Mouse (Mus musculus) kidney, embryonic 14.5 days (tissue): ENCODE measurements around the gene Carnmt1. TPM values are rescaled to one million over a fixed set of nuclear protein-coding genes. Genes with fewer than 3 reads are reported as not detected.
A peak's percentile ranks its signal among the peaks of the same experiment; 100 is the strongest.

Experiments
- ATAC-seq: fragments of 200-750 bp; cut with Nextera tagmentation; 2 replicates; pipeline ENCODE4 v1.8.0; 2017; ENCODE audit warnings: moderate number of reproducible peaks, mild to moderate bottlenecking, moderate TSS enrichment, moderate library complexity; ENCODE audit not compliant: low FRiP score, low TSS enrichment
- H3K27ac ChIP-seq: fragments of 300-500 bp; sonication (generic); 2 replicates; pipeline ENCODE4 v1.5.1; 2014; ENCODE audit warnings: low read depth, mild to moderate bottlenecking, low read length, moderate library complexity, mixed read lengths
- H3K27me3 ChIP-seq: fragments of 300-500 bp; sonication (generic); 2 replicates; pipeline ENCODE4 v1.6.1; 2014; ENCODE audit warnings: mild to moderate bottlenecking, low read length; ENCODE audit not compliant: control insufficient read depth, insufficient read depth
- H3K36me3 ChIP-seq: fragments of 300-500 bp; sonication (generic); 2 replicates; pipeline ENCODE4 v1.6.1; 2014; ENCODE audit warnings: low read length, mixed read lengths; ENCODE audit not compliant: control insufficient read depth, insufficient read depth
- H3K4me1 ChIP-seq: fragments of 300-500 bp; sonication (generic); 2 replicates; pipeline ENCODE4 v1.6.1; 2014; ENCODE audit warnings: low read length, mixed read lengths; ENCODE audit not compliant: control insufficient read depth, insufficient read depth
- H3K4me2 ChIP-seq: fragments of 300-500 bp; sonication (generic); replicated peaks from 2 replicates; pipeline ENCODE4 v1.6.1; 2014; ENCODE audit warnings: low read depth, mild to moderate bottlenecking, low read length
- H3K4me3 ChIP-seq: fragments of 300-500 bp; sonication (generic); 2 replicates; pipeline ENCODE4 v1.5.1; 2014; ENCODE audit warnings: mild to moderate bottlenecking, low read length
- H3K9ac ChIP-seq: fragments of 300-500 bp; sonication (generic); 2 replicates; pipeline ENCODE4 v1.6.1; 2014; ENCODE audit warnings: low read depth, mild to moderate bottlenecking, low read length, moderate library complexity
- H3K9me3 ChIP-seq: fragments of 300-500 bp; sonication (generic); 2 replicates; pipeline ENCODE4 v1.6.1; 2016; ENCODE audit warnings: low read length; ENCODE audit not compliant: control insufficient read depth
- WGBS: fragments of 180-500 bp; shearing (Covaris S2); extraction: QIAGEN DNeasy Blood & Tissue Kit; methylation state at CpG from one replicate; pipeline ENCODE4 v1.1.7; 2014; 5-methylcytosine and 5-hydroxymethylcytosine counted together
- polyA plus RNA-seq: library from polyadenylated mRNA; unstranded; fragments of >200 nt; fragmentation: Nextera tagmentation; extraction: Ambion mirVana; gene quantifications from 2 replicates; pipeline ENCODE4 v1.2.1, GENCODE M21; 2014

Gene Carnmt1
- polyA plus RNA-seq, 1 experiment from 2014 or later, result 44.8 TPM

DNA sequence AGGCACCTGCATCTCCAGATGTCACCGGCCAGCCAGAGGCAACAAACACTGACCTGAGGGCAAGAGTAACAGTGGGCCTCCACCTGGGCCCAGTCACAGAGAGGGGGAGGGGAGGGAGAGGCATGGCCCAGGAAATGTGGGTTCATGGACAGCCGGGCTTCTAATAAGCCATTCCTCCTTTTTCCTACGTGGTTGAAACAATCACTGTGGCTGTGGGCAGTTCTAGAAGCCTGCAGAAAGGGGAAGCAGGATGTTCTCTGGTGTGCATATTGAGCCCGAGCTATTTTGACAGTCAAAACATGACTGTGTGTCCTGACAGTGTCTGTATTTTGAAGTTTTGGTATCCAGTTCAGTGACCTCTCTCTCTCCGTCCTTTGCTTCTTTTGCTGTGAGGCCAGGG, 31.6 kb upstream of the Carnmt1 start:
- 55% methylated on average over 5 of the region's 5 CpGs for WGBS
- H3K9ac ChIP-seq, result no peak overlapping the region

GRCm38 (mm10) chr19:18639552-18639951, 31.0 kb upstream of the Carnmt1 start:
- Histone ChIP-seq H3K4me2 (no peak overlapping the region), H3K4me3 (no peak overlapping the region), H3K27ac (no peak overlapping the region), H3K27me3 (no peaks in the 10 kb centered on the region), H3K9me3 (no peaks in the 10 kb centered on the region), H3K4me1 (no peaks in the 10 kb centered on the region), H3K9ac (no peak overlapping the region), H3K36me3 (no peaks in the 10 kb centered on the region)
- ATAC-seq, result no peak
- 33% methylated on average over 2 of the region's 2 CpGs for WGBS

More for the DNA sequence above, 31.6 kb upstream of the Carnmt1 start:
- Histone ChIP-seq H3K27me3 (no peaks in the 10 kb centered on the region), H3K36me3 (no peaks in the 10 kb centered on the region), H3K4me3 (no peak overlapping the region), H3K4me1 (no peaks in the 10 kb centered on the region), H3K4me2 (no peak overlapping the region), H3K9me3 (no peaks in the 10 kb centered on the region), H3K27ac (no peak overlapping the region)
- no peak for ATAC-seq

DNA sequence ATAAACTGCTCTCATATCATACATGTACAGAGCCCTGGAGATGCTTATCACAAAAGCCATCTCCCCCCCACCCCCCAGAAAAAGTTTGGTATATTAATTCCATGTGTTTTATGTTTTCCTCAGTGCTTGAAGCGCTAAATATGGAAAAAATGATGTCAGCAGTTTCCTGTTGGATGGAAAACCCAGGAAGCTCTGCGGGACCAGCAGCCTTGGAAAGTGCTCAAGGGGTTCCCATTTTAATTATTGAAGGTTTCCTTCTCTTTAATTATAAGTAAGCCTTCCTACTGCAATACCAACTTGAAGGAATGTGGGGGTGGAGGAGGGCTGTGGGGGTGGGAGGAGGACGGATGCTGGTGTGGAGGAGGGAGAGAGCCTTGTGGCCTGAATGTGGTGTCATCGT, 29.6 kb upstream of the Carnmt1 start:
- Histone ChIP-seq H3K4me1 (no peaks in the 10 kb centered on the region), H3K27ac (no peak overlapping the region), H3K4me3 (no peak overlapping the region), H3K36me3 (peaks cover 2% of the 10 kb centered on the region; the same call in 1 of the 2 replicates), H3K9ac (no peak overlapping the region), H3K9me3 (no peaks in the 10 kb centered on the region), H3K27me3 (no peaks in the 10 kb centered on the region), H3K4me2 (no peak overlapping the region)
- ATAC-seq, result no peak
- 52% methylated on average over 4 of the region's 4 CpGs for WGBS

DNA sequence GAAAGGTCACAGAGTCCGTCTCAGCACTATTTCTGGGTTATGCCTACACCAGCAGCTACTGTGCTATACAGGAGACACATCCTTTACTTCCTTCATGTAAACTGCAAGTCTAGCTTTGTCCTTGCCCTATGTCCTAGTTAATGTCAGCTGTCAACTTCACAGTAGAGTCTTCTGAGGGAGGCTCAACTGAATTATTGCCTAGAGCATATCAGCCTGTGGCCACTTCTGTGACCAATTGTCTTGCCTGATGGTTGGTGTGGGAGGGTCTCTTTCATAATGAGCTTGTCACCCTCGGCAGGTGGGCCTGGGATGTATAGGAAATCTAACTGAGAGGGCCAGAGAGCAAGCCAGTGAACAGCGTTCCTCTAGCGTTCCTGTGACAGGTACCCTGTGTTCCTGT, 27.2 kb upstream of the Carnmt1 start:
- Histone ChIP-seq H3K9ac (no peak overlapping the region), H3K36me3 (peaks cover 2% of the 10 kb centered on the region; the same call in 1 of the 2 replicates), H3K4me3 (no peak overlapping the region), H3K27me3 (no peaks in the 10 kb centered on the region), H3K27ac (no peak overlapping the region), H3K4me1 (no peaks in the 10 kb centered on the region), H3K4me2 (no peak overlapping the region), H3K9me3 (no peaks in the 10 kb centered on the region)
- 65% methylated on average over 4 of the region's 4 CpGs for WGBS
- no peak for ATAC-seq

DNA sequence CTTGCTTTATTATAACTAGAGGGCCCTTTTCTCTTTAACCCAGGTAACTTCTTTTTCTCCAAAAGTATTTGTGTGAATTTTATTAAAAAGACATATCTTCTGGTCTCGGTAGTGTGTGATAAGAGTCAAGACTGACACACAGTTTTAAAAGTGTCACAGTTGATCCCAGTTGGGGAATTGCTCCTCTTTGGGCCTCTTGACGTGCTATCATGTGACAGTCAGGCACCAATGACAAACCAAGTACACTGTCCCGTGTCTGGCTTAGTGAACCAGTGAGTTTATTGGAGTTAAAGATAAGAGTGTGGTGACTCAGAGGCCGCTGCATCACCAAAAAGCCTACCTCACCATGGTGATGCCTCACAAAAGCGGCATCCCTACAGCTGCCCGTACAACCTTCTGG, 26.5 kb upstream of the Carnmt1 start:
- no peaks in the 10 kb centered on the region for H3K27me3 ChIP-seq
- ATAC-seq, result no peak
- H3K4me1 ChIP-seq, result no peaks in the 10 kb centered on the region
- H3K4me2 ChIP-seq, result no peak overlapping the region
- WGBS, result 80% methylated on average over 6 of the region's 6 CpGs
- H3K27ac ChIP-seq, result no peak overlapping the region
- H3K9me3 ChIP-seq, result no peaks in the 10 kb centered on the region
- no peak overlapping the region for H3K9ac ChIP-seq
- no peak overlapping the region for H3K4me3 ChIP-seq
- H3K36me3 ChIP-seq, result peaks cover 2% of the 10 kb centered on the region; the same call in 1 of the 2 replicates

- no peaks in the 10 kb centered on the region for H3K27me3 ChIP-seq
- 0 out of 2 replicates have a peak, but pooled peaks have one; percentile 9 for ATAC-seq
- H3K27ac ChIP-seq, result no peak overlapping the region
- peaks cover 2% of the 10 kb centered on the region; the same call in 1 of the 2 replicates for H3K36me3 ChIP-seq
- H3K9ac ChIP-seq, result no peak overlapping the region
- no peak overlapping the region for H3K4me2 ChIP-seq
- H3K4me1 ChIP-seq, result no peaks in the 10 kb centered on the region
- H3K4me3 ChIP-seq, result no peak overlapping the region
- no peaks in the 10 kb centered on the region for H3K9me3 ChIP-seq
- 60% methylated on average over 3 of the region's 3 CpGs for WGBS
These were observed 24.2 kb upstream of the Carnmt1 start for GRCm38 (mm10) chr19:18646397-18646796.

- H3K4me3 ChIP-seq, result no peak overlapping the region
- H3K36me3 ChIP-seq, result peaks cover 2% of the 10 kb centered on the region; the same call in 1 of the 2 replicates
- H3K27ac ChIP-seq, result no peak overlapping the region
- peak; percentile 69; the same call in 1 of the 2 replicates for ATAC-seq
- no peak overlapping the region for H3K4me2 ChIP-seq
- WGBS, result 47% methylated on average over 5 of the region's 5 CpGs
- no peaks in the 10 kb centered on the region for H3K27me3 ChIP-seq
- no peaks in the 10 kb centered on the region for H3K4me1 ChIP-seq
- H3K9me3 ChIP-seq, result no peaks in the 10 kb centered on the region
- no peak overlapping the region for H3K9ac ChIP-seq
These were observed 23.6 kb upstream of the Carnmt1 start for GRCm38 (mm10) chr19:18646853-18647420.

GRCm38 (mm10) chr19:18647775-18648557, 22.6 kb upstream of the Carnmt1 start:
- no peaks in the 10 kb centered on the region for H3K4me1 ChIP-seq
- H3K27ac ChIP-seq, result no peak overlapping the region
- H3K36me3 ChIP-seq, result peaks cover 2% of the 10 kb centered on the region; the same call in 1 of the 2 replicates
- no peak overlapping the region for H3K4me2 ChIP-seq
- 44% methylated on average over 9 of the region's 9 CpGs for whole genome bisulfite sequencing
- H3K9me3 ChIP-seq, result no peaks in the 10 kb centered on the region
- no peak overlapping the region for H3K4me3 ChIP-seq
- no peak for ATAC-seq
- no peak overlapping the region for H3K9ac ChIP-seq
- no peaks in the 10 kb centered on the region for H3K27me3 ChIP-seq

GRCm38 (mm10) chr19:18648558-18648945, 22.0 kb upstream of the Carnmt1 start:
- Histone ChIP-seq H3K4me1 (no peaks in the 10 kb centered on the region), H3K27me3 (no peaks in the 10 kb centered on the region), H3K9me3 (no peaks in the 10 kb centered on the region), H3K36me3 (peaks cover 2% of the 10 kb centered on the region; the same call in 1 of the 2 replicates), H3K4me2 (no peak overlapping the region), H3K4me3 (no peak overlapping the region), H3K9ac (no peak overlapping the region), H3K27ac (no peak overlapping the region)
- 67% methylated on average over 6 of the region's 6 CpGs for WGBS
- ATAC-seq, result no peak
